Mouse (Mus musculus): Measurements from ENCODE around the gene Krtcap2. TPM values are rescaled to one million over a fixed set of nuclear protein-coding genes. Genes with fewer than 3 reads are reported as not detected.

The Krtcap2 gene
- polyA plus RNA-seq (2012; rRNA removed), result 44.5 and 46.2 TPM in 2 replicates

DNA sequence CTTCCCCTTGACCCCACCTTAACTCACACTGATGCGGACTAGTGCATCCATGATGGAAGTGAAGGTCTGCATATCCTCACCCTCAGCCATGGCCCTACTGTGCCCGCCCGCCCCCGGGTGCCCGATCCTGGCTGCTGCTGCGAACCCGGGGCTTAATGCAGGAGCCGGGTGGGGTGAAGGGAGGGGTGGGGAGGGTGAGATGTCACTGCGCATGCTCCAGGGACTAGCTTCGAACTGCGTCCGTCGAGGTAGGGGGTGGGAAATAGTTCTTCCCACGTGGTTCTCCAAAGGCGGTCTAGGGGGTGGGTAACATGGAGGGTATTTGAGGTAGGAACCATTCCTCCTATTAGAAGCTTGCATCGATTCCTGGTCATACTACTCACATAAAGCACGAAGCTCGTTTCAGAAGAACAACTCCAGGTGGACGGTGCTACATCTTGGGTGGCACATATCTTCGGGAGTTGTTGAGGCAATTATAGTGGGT lies at the start of gene Krtcap2:
Gene Krtcap2 (plus strand): TSS at position 279 of the 484 bp plus-strand sequence.

GRCm38 (mm10) chr3:89202253-89203141 lies 43.3 kb upstream of the Krtcap2 start, which contains the start of gene Gba:
Gene Gba (plus strand): TSS chr3:89202928.

DNA sequence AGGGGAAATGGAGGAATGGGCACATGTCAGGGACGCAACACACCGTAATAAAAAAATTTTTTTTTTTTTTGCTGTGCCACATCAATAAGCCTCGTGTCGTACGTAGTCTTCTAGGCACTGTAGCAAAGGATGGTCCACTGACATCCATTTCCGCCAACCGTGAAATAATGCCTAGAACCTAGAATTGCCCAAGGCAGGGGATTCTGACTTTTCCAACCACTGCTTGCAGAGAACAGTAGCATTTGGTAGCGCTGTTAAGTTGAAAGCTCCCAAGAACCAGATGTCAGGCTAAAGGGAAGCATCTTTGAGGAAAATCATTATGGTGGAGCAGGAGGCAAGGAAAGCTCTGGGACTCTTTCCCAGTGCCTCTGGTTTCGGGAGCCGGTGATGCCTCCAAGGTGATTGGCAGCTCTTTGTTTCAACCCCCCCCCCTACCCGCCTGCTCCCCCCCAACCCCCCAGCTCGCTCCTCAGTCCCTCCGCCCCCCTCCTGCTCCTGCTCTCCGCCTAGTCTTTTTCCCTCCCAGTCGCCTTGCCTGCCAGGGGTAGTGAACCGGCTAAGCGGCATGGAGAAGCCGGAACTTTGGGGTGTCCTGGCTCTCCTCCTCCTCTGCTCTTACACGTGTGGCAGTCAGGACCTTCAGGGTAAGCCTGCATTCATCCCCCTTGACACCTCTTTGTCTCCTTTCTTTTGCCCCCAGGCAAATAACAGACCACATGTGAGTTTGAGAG lies 30.9 kb upstream of the Krtcap2 start, which contains the start of gene Thbs3:
Gene Thbs3 (plus strand): TSS at position 500 of the 731 bp plus-strand sequence.

GRCm38 (mm10) chr3:89226900-89227299 lies 18.9 kb upstream of the Krtcap2 start, which contains the start of gene Mtx1:
Gene Mtx1 (minus strand): TSS chr3:89227088.

GRCm38 (mm10) chr3:89228836-89229235 lies 16.9 kb upstream of the Krtcap2 start, which contains the start of gene Muc1:
Gene Muc1 (plus strand): TSS chr3:89229057.

DNA sequence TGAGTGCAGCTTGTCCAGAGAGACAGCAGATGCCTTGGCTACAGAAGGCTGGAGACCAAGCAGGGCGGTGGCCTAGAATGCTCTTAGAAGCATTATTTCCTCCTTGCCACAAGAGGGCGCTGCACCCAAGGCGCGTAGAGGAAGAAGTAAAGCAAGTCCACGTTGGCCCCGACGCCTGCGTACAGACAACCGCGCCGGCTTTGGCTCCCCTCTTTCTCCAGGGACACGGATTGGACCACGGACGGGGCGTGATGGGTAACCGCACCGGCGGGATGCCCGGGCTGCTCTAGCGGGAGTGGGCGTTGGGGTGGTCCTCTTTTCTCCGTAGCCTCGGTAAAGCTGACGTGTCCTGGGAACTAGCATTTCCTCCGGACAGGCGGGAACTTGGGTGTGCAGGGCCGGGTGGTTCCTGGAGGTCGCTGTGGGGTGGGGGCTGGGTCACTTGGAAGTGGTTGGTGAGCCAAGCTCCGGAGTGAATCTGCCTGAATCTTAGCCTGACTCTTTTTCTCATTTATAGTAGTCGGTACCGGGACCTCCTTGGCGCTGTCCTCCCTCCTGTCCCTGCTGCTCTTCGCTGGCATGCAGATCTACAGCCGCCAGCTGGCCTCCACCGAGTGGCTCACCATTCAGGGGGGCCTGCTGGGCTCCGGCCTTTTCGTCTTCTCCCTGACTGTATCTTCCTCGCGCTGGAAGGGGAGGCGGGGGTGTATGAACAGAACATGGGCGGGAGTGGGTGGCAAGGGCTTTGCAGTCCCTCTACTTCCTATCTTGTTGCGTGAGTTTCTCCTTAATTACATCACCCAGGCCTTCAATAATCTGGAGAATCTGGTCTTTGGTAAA lies 715 bp downstream of the Krtcap2 start, which contains the start of gene Trim46:
Gene Trim46 (minus strand): TSS at position 49 of the 840 bp plus-strand sequence.

GRCm38 (mm10) chr3:89259076-89259475 lies 13.3 kb downstream of the Krtcap2 start, which contains the start of gene Dpm3:
Gene Dpm3 (plus strand): TSS chr3:89259358.

DNA sequence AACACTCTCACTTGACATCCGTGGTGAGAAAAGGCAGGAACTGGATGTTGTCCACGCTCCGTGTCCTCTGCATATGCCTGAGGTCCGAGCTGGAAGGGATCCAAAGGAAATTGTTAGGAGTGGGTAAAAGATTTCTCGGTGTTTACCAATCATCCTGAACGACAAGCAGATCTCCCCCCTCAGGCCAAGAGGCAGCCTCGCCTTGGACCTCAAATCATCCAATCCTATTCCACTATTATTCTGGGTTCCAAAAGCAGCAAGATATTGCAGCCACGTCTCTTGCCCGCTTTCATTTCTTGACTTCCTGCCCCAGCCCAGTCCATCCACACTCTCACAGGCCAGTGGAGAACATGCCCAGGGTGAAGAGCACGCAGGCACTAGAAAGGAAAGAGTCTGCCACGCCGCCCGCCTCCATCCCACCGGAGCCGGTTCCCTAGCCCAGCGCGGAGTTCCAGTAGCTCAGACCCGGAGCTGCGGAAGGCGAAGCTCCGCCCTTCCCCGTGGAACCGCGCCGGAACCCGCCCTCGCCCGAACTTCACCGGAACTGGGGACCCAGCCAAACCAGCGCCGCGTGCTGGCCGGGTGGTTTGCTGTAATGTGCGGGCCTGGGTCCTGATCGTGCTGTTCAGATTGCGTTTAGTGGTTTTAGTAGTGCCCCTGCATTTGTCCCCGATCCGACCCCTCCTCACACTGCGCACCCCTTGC lies 24.4 kb downstream of the Krtcap2 start, which contains the start of gene Slc50a1:
Gene Slc50a1 (minus strand): TSS at position 520 of the 705 bp plus-strand sequence.

GRCm38 (mm10) chr3:89280606-89281511 lies 35.1 kb downstream of the Krtcap2 start, which contains the start of gene Efna1:
Gene Efna1 (minus strand): TSS chr3:89281142.

Other genes with a start within 250 kb of the Krtcap2 start
- 3.9 and 4.8 TPM in 2 replicates for gene Rusc1, start 152.7 kb upstream of the Krtcap2 start, polyA plus RNA-seq (2012; rRNA removed)
- not detected in 2 replicates for gene Gm43738, start 144.9 kb upstream of the Krtcap2 start, polyA plus RNA-seq (2012; rRNA removed)
- 280 and 373 TPM in 2 replicates for gene Fdps, start 144.0 kb upstream of the Krtcap2 start, polyA plus RNA-seq (2012; rRNA removed)
- 90.2 and 91.0 TPM in 2 replicates for gene Pklr, start 109.8 kb upstream of the Krtcap2 start, polyA plus RNA-seq (2012; rRNA removed)
- gene Hcn3, start 85.8 kb upstream of the Krtcap2 start, polyA plus RNA-seq (2012; rRNA removed), result 0.14 and 0.19 TPM in 2 replicates
- 25.1 and 31.8 TPM in 2 replicates for gene Clk2, start 81.2 kb upstream of the Krtcap2 start, polyA plus RNA-seq (2012; rRNA removed)
- gene Scamp3, start 68.5 kb upstream of the Krtcap2 start, polyA plus RNA-seq (2012; rRNA removed), result 35.6 and 37.9 TPM in 2 replicates
- gene Fam189b, start 62.8 kb upstream of the Krtcap2 start, polyA plus RNA-seq (2012; rRNA removed), result 3.0 and 3.4 TPM in 2 replicates
- gene Gba, start 43.0 kb upstream of the Krtcap2 start, polyA plus RNA-seq (2012; rRNA removed), result 23.4 and 23.5 TPM in 2 replicates
- gene Thbs3, start 30.8 kb upstream of the Krtcap2 start, polyA plus RNA-seq (2012; rRNA removed), result 2.4 and 2.5 TPM in 2 replicates
- 70.3 and 70.9 TPM in 2 replicates for gene Mtx1, start 18.9 kb upstream of the Krtcap2 start, polyA plus RNA-seq (2012; rRNA removed)
- gene Muc1, start 16.9 kb upstream of the Krtcap2 start, polyA plus RNA-seq (2012; rRNA removed), result 0.36 and 0.37 TPM in 2 replicates
- 0.49 and 0.55 TPM in 2 replicates for gene Trim46, start 343 bp downstream of the Krtcap2 start, polyA plus RNA-seq (2012; rRNA removed)
- gene Dpm3, start 13.4 kb downstream of the Krtcap2 start, polyA plus RNA-seq (2012; rRNA removed), result 129 and 153 TPM in 2 replicates
- 25.2 and 26.5 TPM in 2 replicates for gene Slc50a1, start 24.6 kb downstream of the Krtcap2 start, polyA plus RNA-seq (2012; rRNA removed)
- gene Efna1, start 35.2 kb downstream of the Krtcap2 start, polyA plus RNA-seq (2012; rRNA removed), result 25.1 and 26.2 TPM in 2 replicates
- gene Efna3, start 77.0 kb downstream of the Krtcap2 start, polyA plus RNA-seq (2012; rRNA removed), result 0.40 and 0.77 TPM in 2 replicates
- 0.73 and 1.3 TPM in 2 replicates for gene Efna4, start 92.1 kb downstream of the Krtcap2 start, polyA plus RNA-seq (2012; rRNA removed)
- gene Adam15, start 104.0 kb downstream of the Krtcap2 start, polyA plus RNA-seq (2012; rRNA removed), result 8.5 and 9.7 TPM in 2 replicates
- 0.02 and 0.05 TPM in 2 replicates for gene Dcst2, start 116.0 kb downstream of the Krtcap2 start, polyA plus RNA-seq (2012; rRNA removed)
- 0.10 and 0.13 TPM in 2 replicates for gene Dcst1, start 119.3 kb downstream of the Krtcap2 start, polyA plus RNA-seq (2012; rRNA removed)
- gene Zbtb7b, start 148.8 kb downstream of the Krtcap2 start, polyA plus RNA-seq (2012; rRNA removed), result 16.5 and 20.0 TPM in 2 replicates
- gene Lenep, start 156.8 kb downstream of the Krtcap2 start, polyA plus RNA-seq (2012; rRNA removed), result 0.32 and 0.68 TPM in 2 replicates
- 16.3 TPM in 2 replicates for gene Flad1, start 165.9 kb downstream of the Krtcap2 start, polyA plus RNA-seq (2012; rRNA removed)
- gene Cks1b, start 172.4 kb downstream of the Krtcap2 start, polyA plus RNA-seq (2012; rRNA removed), result 76.7 and 83.7 TPM in 2 replicates
- gene Shc1, start 172.5 kb downstream of the Krtcap2 start, polyA plus RNA-seq (2012; rRNA removed), result 34.4 and 35.9 TPM in 2 replicates
- gene Pygo2, start 184.2 kb downstream of the Krtcap2 start, polyA plus RNA-seq (2012; rRNA removed), result 14.6 and 14.8 TPM in 2 replicates
- 6.9 and 8.0 TPM in 2 replicates for gene Pbxip1, start 190.7 kb downstream of the Krtcap2 start, polyA plus RNA-seq (2012; rRNA removed)
- 51.8 and 73.8 TPM in 2 replicates for gene Pmvk, start 208.6 kb downstream of the Krtcap2 start, polyA plus RNA-seq (2012; rRNA removed)

Data from liver, embryonic 18 days (tissue).